Mouse (Mus musculus) thymus, adult 2 months (tissue): ENCODE results near the gene Cox7a2l. TPM values are rescaled to one million over a fixed set of nuclear protein-coding genes. Genes with fewer than 3 reads are reported as not detected.
A peak's percentile ranks its signal among the peaks of the same experiment; 100 is the strongest.

Experiments
- DNase-seq: peaks from one replicate; pipeline ENCODE4 v3.0.0; 2021
- H3K27ac ChIP-seq: fragments of 200-500 bp; 2 replicates; pipeline ENCODE4 v1.5.1; 2012; ENCODE audit warnings: low read length, control low read depth; ENCODE audit not compliant: control insufficient read depth, insufficient read depth
- H3K27me3 ChIP-seq: fragments of 200-500 bp; 2 replicates; pipeline ENCODE4 v1.6.1; 2012; ENCODE audit warnings: mild to moderate bottlenecking, low read length, moderate library complexity, mixed read lengths; ENCODE audit not compliant: control insufficient read depth, insufficient read depth
- H3K36me3 ChIP-seq: fragments of 200-500 bp; 2 replicates; pipeline ENCODE4 v1.6.1; 2012; ENCODE audit warnings: mild to moderate bottlenecking, low read length, moderate library complexity; ENCODE audit not compliant: control insufficient read depth, insufficient read depth
- H3K4me1 ChIP-seq: fragments of 200-500 bp; replicated peaks from 2 replicates; pipeline ENCODE4 v1.6.1; 2012; ENCODE audit warnings: low read length; ENCODE audit not compliant: control insufficient read depth, insufficient read depth
- H3K4me3 ChIP-seq: fragments of 200-500 bp; 2 replicates; pipeline ENCODE4 v1.5.1; 2012; ENCODE audit warnings: mild to moderate bottlenecking, low read length, control low read depth, moderate library complexity; ENCODE audit not compliant: control insufficient read depth, insufficient read depth
- CTCF ChIP-seq: fragments of 200-500 bp; IDR thresholded peaks from 2 replicates; pipeline ENCODE4 v1.5.1; 2012; ENCODE audit warnings: mild to moderate bottlenecking, control low read depth, low read length, moderate library complexity, borderline replicate concordance; ENCODE audit not compliant: control insufficient read depth, poor library complexity, insufficient read depth; ENCODE audit errors: extremely low read depth
- POLR2A ChIP-seq: fragments of 200-500 bp; IDR thresholded peaks from 2 replicates; pipeline ENCODE4 v1.6.1; 2012; ENCODE audit warnings: mild to moderate bottlenecking, low read length, control low read depth, moderate library complexity; ENCODE audit not compliant: control insufficient read depth, poor library complexity, insufficient read depth; ENCODE audit errors: extremely low read depth
- WGBS: fragments of 180-500 bp; shearing (Covaris S2); methylation state at CpG from one replicate; pipeline ENCODE4 v1.1.7; 2018; 5-methylcytosine and 5-hydroxymethylcytosine counted together
- polyA plus RNA-seq: library from polyadenylated mRNA; depleted of rRNA; stranded (reverse); fragments of >200 nt; gene quantifications from 2 replicates; pipeline ENCODE4 v1.2.3, GENCODE M21; 2012

Cox7a2l gene
- polyA plus RNA-seq, 1 experiment: 151 TPM

DNA sequence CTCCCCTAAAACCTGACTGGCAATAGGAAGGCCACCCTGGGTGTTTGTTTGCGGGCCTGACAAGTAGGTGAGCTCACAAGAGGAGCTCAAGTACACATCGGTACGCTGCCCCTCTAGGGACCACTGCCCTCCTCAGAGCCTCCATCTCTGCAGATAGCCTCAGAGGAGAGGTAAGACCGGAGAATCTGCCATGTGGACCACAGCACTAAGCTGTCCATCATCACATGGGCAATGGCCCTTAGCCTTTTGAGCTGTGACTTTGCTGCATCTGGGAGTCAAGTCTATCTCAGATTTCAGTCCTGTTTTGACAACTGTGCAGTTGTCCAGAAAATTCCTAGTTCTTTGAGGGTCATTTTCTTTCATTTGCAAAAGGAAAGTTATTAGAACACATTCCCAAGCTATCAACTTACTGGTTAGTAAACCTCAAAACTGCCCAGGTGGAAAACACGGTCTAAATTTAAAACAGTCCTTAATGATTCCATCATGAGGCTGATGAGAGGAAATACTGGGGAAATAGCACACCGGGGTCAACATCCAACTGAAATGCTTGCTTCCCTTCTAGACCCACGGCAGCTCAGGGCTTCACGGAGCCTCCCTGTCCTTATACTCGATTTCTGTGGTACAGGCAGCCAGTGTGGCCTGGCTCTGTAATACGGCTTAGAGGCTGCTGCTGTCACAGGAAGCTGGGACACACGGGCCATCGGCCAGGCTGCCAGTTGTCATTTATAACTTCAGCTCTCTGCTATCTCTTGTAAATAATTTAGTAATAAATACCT is 22.3 kb upstream of the Cox7a2l start:
- Histone ChIP-seq H3K36me3 (no peaks in the 10 kb centered on the region), H3K27me3 (no peaks in the 10 kb centered on the region), H3K4me1 (no peaks in the 10 kb centered on the region), H3K27ac (no peak overlapping the region), H3K4me3 (no peak overlapping the region)
- no peak for DNase-seq
- 68% methylated on average over 12 of the region's 12 CpGs for WGBS
- no peak for TF ChIP-seq CTCF
- TF ChIP-seq POLR2A: no peak

DNA sequence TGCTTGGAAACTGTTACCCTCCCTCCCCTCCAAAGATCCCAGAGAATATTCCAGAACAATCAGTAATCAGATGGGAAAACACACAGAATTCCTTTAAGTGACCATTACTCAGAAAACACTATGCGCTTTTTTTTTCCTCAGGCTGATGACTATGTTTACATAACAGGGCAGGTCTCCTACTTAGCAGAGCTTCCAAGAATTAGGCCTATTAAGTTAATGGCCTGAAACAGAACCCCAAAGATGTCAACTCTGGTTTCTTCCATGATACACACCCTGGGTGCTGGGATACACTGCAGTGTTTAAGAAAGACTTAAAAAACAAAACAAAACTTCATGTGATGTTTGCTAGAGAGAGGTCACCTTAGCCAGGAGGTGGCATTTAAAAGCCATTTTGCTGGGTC is 21.6 kb upstream of the Cox7a2l start:
- TF ChIP-seq POLR2A (no peak), CTCF (no peak)

DNA sequence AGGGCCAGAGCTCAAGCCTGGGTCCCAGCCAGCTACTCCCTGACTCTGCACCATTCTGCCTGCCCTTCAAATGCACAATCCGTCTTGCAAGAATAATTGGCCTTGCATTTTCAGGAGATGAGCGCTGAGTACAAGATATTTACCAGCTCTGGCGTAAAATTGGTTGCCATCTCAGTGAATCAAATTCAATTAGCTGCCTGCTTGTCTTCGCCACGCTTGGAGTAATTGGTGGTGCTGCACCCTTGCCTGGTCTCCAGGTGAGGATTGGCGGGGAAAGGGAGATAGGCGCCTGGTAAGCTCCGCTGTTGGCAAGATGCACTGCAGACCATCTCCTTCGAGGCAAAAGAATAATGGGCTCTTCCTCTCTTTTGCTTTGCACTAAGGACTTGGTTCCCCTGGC is 21.0 kb upstream of the Cox7a2l start:
- no peaks in the 10 kb centered on the region for H3K36me3 ChIP-seq
- H3K27ac ChIP-seq: no peak overlapping the region
- DNase-seq: no peak
- H3K4me1 ChIP-seq: no peaks in the 10 kb centered on the region
- WGBS: 91% methylated on average over 9 of the region's 9 CpGs
- no peak overlapping the region for H3K4me3 ChIP-seq
- TF ChIP-seq CTCF (no peak), POLR2A (no peak)
- no peaks in the 10 kb centered on the region for H3K27me3 ChIP-seq

More for the DNA sequence above, 21.6 kb upstream of the Cox7a2l start:
- no peak for DNase-seq
- 93% methylated on average over 1 of the region's 1 CpGs for WGBS
- Histone ChIP-seq H3K4me1 (no peaks in the 10 kb centered on the region), H3K27ac (no peak overlapping the region), H3K36me3 (no peaks in the 10 kb centered on the region), H3K27me3 (no peaks in the 10 kb centered on the region), H3K4me3 (no peak overlapping the region)

DNA sequence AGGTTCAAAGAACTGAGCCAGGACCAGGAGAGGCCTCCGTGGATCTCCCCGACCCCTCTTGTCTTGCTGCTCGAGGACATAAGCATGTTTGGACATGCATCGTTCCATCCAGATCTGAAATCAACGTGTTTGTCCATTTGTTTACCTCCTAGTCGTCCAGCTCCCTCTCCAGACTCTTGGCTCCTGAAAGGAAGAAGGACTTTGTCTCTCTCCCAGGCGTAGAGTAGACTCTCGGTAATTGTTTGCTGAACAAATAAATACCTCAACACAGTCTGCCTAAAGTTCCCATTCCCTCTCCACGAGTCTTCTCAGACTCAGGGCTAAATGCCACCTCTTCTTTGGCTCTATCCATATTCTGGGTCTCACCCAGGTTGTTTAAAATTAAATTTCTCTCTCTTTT is 16.0 kb upstream of the Cox7a2l start:
- TF ChIP-seq POLR2A (no peak), CTCF (no peak)
- Histone ChIP-seq H3K4me1 (peaks cover 5% of the 10 kb centered on the region; the same call in 1 of the 2 replicates), H3K36me3 (no peaks in the 10 kb centered on the region), H3K27me3 (no peaks in the 10 kb centered on the region), H3K27ac (no peak overlapping the region), H3K4me3 (no peak overlapping the region)
- WGBS: 85% methylated on average over 9 of the region's 9 CpGs
- no peak for DNase-seq

DNA sequence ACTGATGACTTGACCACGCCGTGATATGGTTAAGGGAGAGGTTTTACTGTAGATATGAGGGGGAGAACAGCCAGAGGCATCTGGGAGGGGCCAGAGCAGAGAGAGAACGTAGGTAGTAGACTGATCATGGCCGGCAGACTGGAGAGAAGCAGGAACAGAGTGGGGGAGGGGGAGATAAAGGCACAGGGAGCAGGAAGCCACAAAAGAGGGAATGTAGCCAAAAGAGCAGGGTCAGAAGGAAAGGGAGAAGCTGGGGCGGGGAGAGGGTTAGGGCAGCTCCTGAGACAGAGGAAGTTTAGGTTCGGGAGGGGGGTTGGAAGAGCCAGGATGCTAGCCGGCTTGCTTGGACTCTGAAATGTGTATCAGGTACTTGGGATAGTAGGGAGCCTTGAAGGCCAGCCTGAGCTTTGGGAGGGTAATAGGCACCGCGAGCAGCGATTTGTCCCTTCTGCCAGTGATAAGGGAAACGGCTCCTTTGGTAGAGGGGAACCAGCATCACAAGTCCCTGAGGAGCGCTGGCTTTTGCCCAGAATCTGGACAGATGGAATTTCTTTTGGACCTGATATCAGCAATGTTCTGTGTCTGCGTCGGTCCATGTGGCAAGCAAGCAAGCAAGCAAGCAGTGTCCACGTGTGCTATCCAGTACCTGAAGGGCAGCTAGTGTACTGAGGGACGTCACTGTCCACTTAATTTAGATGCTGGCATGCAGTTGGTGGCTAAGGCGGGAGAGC is 10.7 kb upstream of the Cox7a2l start:
- H3K4me3 ChIP-seq: no peak overlapping the region
- no peak for DNase-seq

DNA sequence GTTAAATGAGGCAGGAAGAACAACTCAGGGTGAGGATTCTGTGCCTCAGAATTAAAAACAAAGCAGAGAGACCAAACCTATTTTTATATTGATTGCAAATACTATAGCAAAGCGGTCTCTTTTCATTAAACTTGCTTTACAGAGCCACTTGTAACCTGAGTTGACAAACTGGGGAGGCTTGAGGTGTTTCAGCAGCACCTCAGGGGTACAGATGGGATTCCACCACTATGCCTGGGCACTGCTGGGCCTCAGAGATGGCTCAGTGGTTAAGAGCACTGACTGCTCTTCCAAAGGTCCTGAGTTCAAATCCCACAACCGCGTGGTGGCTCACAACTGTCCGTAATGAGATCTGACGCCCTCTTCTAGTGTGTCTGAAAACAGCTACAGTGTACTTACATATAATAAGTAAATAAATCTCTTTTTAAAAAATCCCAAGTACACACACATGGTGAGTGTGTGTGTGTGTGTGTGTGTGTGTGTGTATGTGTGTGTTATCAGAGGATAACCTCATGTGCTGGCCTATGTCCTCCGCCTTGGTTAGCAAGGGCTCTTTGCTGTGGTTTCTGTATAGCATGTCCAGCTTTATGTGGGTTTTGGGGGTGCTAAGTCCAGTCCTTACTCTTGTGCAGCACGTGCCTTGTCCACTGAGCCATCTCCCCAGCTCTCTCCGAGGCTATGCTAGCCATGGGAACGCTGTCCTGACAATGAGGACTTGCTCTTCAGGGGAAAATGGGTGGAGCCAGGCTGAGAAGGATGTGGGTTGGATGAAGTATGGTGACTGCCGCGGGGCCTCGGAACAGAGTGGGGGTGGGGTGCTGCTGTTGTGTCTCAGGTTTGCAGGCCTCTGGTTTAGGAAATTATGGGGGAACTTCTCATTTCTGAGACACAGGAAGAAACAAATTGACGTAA is 9.7 kb upstream of the Cox7a2l start:
- H3K4me3 ChIP-seq: no peak overlapping the region
- 0 out of 2 replicates have a peak, but pooled peaks have one; percentile 35 for TF ChIP-seq POLR2A
- TF ChIP-seq CTCF: no peak
- peak; percentile 74 for DNase-seq
- no peaks in the 10 kb centered on the region for H3K27me3 ChIP-seq
- no peaks in the 10 kb centered on the region for H3K36me3 ChIP-seq
- WGBS: 36% methylated on average over 13 of the region's 13 CpGs
- peak overlapping the region; percentile 73 for H3K27ac ChIP-seq
- H3K4me1 ChIP-seq: peaks cover 39% of the 10 kb centered on the region

More for the DNA sequence above, 10.7 kb upstream of the Cox7a2l start:
- Histone ChIP-seq H3K4me1 (peaks cover 39% of the 10 kb centered on the region), H3K27me3 (no peaks in the 10 kb centered on the region), H3K36me3 (no peaks in the 10 kb centered on the region), H3K27ac (peak overlapping the region; percentile 73)
- TF ChIP-seq POLR2A: no peak
- TF ChIP-seq CTCF: no peak
- 63% methylated on average over 17 of the region's 17 CpGs for WGBS
